Mouse (Mus musculus) bone marrow, adult 2 months (tissue): ENCODE data around the gene Sept10. TPM values are rescaled to one million over a fixed set of nuclear protein-coding genes. Genes with fewer than 3 reads are reported as not detected.
"Not testable (repeated sequence)": the region's sequence is repeated elsewhere in the genome, so short reads cannot be mapped to it uniquely, and the experiment has no call there.

Source experiments
- H3K27ac ChIP-seq: fragments of 200-500 bp; 2 replicates; pipeline ENCODE4 v1.5.1; 2012; ENCODE audit warnings: low read depth, mild to moderate bottlenecking, control low read depth, inconsistent platforms, low read length; ENCODE audit not compliant: control insufficient read depth, poor library complexity, insufficient read depth
- H3K4me1 ChIP-seq: fragments of 200-500 bp; 2 replicates; pipeline ENCODE4 v1.6.1; 2011; ENCODE audit warnings: low read length; ENCODE audit not compliant: control insufficient read depth, insufficient read depth
- H3K4me3 ChIP-seq: fragments of 200-500 bp; replicated peaks from 2 replicates; pipeline ENCODE3; 2011; ENCODE audit warnings: mild to moderate bottlenecking, low read depth, low read length, control low read depth; ENCODE audit not compliant: control insufficient read depth
- CTCF ChIP-seq: fragments of 200-500 bp; IDR thresholded peaks from 2 replicates; pipeline ENCODE4 v1.5.1; 2011; ENCODE audit warnings: low read length, control low read depth; ENCODE audit not compliant: control insufficient read depth, insufficient read depth
- POLR2A ChIP-seq: fragments of 200-500 bp; IDR thresholded peaks from 2 replicates; pipeline ENCODE4 v1.6.1; 2011; ENCODE audit warnings: low read depth, mild to moderate bottlenecking, control low read depth, low read length, borderline replicate concordance; ENCODE audit not compliant: control insufficient read depth
- WGBS: fragments of 180-500 bp; shearing (Covaris S2); methylation state at CpG from one replicate; pipeline ENCODE4 v1.1.7; 2018; 5-methylcytosine and 5-hydroxymethylcytosine counted together
- polyA plus RNA-seq: library from polyadenylated mRNA; stranded (reverse); fragments of >200 nt; gene quantifications from 2 replicates; pipeline ENCODE4 v1.2.4, GENCODE M21; 2011; ENCODE audit warnings: low replicate concordance; ENCODE audit not compliant: missing spikeins, insufficient read depth, insufficient read length

The Sept10 gene
- polyA plus RNA-seq, 1 experiment = 5.7 TPM

GRCm38 (mm10) chr10:59112755-59113154 is 108.9 kb downstream of the Sept10 start:
- WGBS = 3% methylated on average over 8 of the region's 8 CpGs
- no peak overlapping the region for H3K27ac ChIP-seq
- H3K4me3 ChIP-seq = no peak overlapping the region
- no peak for TF ChIP-seq CTCF
- TF ChIP-seq POLR2A = no peak
- H3K4me1 ChIP-seq = no peaks in the 10 kb centered on the region

DNA sequence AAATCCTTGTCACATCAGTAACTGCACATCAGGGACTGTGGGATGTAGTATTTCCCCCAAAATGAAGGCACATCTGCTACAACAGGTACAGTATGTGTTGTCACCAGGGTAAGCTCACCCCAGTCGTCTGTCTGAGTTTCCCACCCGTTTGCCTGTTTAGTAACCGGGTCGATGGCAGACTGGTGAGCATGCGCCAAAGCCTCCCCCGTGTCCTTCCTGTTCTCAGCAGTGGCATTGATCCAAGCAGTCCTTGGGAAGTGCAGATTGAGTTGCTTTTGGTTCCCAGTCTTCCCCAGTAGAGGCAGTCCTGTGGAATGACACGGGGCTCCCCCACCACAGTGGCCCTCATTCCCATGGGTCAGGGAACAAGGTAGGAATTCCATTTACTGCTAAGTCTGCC is 111.3 kb downstream of the Sept10 start:
- TF ChIP-seq CTCF (no peak), POLR2A (no peak)
- 83% methylated on average over 7 of the region's 7 CpGs for WGBS
- Histone ChIP-seq H3K4me1 (no peaks in the 10 kb centered on the region), H3K27ac (no peak overlapping the region), H3K4me3 (no peak overlapping the region)

DNA sequence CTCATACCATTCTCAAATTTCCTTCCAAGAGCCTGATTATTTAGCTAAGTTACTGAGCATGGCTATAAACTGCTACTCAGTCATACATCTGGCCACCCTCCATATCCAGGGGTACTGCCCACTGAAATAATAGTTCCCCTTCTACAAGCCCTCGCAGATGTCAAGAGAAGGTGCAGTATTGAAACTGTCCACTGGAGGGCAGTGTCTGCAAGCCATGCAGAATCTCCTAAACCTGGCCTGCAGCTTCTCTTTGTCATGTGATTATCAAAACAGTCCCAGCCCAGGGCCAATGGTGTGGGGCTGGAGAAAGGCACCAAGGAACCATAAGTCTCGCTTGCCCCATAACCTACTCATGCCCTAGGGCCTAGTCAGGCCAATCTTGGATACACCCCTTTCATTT is 112.6 kb downstream of the Sept10 start:
- TF ChIP-seq CTCF (peak; percentile 68), POLR2A (no peak)
- H3K4me3 ChIP-seq = no peak overlapping the region
- H3K4me1 ChIP-seq = no peaks in the 10 kb centered on the region
- no peak overlapping the region for H3K27ac ChIP-seq
- 10% methylated on average over 2 of the region's 2 CpGs for WGBS

- H3K4me3 ChIP-seq = no peak overlapping the region
- no peak overlapping the region for H3K27ac ChIP-seq
- no peaks in the 10 kb centered on the region for H3K4me1 ChIP-seq
- no peak for TF ChIP-seq POLR2A
- TF ChIP-seq CTCF = no peak
- 83% methylated on average over 3 of the region's 3 CpGs for WGBS
Measured at GRCm38 (mm10) chr10:59106644-59107043, 115.0 kb downstream of the Sept10 start.

GRCm38 (mm10) chr10:59105885-59106284 is 115.8 kb downstream of the Sept10 start:
- 81% methylated on average over 8 of the region's 8 CpGs for WGBS
- TF ChIP-seq POLR2A = no peak
- no peak for TF ChIP-seq CTCF
- Histone ChIP-seq H3K4me1 (no peaks in the 10 kb centered on the region), H3K27ac (no peak overlapping the region), H3K4me3 (no peak overlapping the region)

DNA sequence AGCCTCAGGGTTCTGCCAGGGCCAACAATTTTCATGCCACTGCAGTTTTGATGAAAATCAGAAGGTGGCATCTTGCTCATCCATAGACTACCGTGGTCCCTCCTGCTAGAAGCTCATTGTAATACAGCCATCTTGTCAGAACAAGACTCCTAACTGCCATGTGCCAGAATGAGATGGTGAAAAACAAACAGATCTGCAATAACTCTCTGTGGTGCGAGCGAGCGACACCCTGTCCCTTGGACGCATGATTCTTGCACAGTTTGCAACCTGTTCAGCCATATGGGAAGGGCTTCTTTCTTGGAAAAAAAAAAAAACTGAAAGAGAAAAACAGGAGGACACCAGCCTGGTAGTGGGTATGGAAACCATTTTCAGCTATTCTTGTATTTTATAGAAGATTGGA is 117.0 kb downstream of the Sept10 start:
- Histone ChIP-seq H3K4me3 (no peak overlapping the region), H3K4me1 (no peaks in the 10 kb centered on the region), H3K27ac (no peak overlapping the region)
- TF ChIP-seq POLR2A = no peak
- TF ChIP-seq CTCF = no peak
- 84% methylated on average over 5 of the region's 5 CpGs for WGBS

GRCm38 (mm10) chr10:59103076-59103475 is 118.6 kb downstream of the Sept10 start:
- WGBS = 84% methylated on average over 5 of the region's 5 CpGs
- not testable (repeated sequence) for H3K27ac ChIP-seq

GRCm38 (mm10) chr10:59091988-59092387 is 129.7 kb downstream of the Sept10 start:
- Histone ChIP-seq H3K27ac (no peak overlapping the region), H3K4me3 (no peak overlapping the region), H3K4me1 (no peaks in the 10 kb centered on the region)
- no peak for TF ChIP-seq POLR2A
- no peak for TF ChIP-seq CTCF
- 82% methylated on average over 7 of the region's 7 CpGs for WGBS

More at GRCm38 (mm10) chr10:59103076-59103475, 118.6 kb downstream of the Sept10 start:
- not testable (repeated sequence) for H3K4me3 ChIP-seq, H3K4me1 ChIP-seq

Other genes starting within 250 kb of the Sept10 start
- 1.1 and 3.1 TPM in 2 replicates for gene Sowahc, start 106 bp upstream of the Sept10 start, polyA plus RNA-seq
- gene P4ha1, start 101.4 kb upstream of the Sept10 start, polyA plus RNA-seq = 6.2 and 12.4 TPM in 2 replicates
- 12.5 and 45.2 TPM in 2 replicates for gene Gm10273, start 173.8 kb upstream of the Sept10 start, polyA plus RNA-seq
- gene Pla2g12b, start 181.8 kb upstream of the Sept10 start, polyA plus RNA-seq = not detected in 2 replicates
- not detected in 2 replicates for gene Oit3, start 219.9 kb upstream of the Sept10 start, polyA plus RNA-seq